Mouse (Mus musculus): ENCODE data around the gene Usp6nl. TPM values are rescaled to one million over a fixed set of nuclear protein-coding genes. Genes with fewer than 3 reads are reported as not detected.

Usp6nl gene
- total and polyA plus RNA-seq, 2 experiments from 2014 or later = 5.7 to 16.7 TPM

DNA sequence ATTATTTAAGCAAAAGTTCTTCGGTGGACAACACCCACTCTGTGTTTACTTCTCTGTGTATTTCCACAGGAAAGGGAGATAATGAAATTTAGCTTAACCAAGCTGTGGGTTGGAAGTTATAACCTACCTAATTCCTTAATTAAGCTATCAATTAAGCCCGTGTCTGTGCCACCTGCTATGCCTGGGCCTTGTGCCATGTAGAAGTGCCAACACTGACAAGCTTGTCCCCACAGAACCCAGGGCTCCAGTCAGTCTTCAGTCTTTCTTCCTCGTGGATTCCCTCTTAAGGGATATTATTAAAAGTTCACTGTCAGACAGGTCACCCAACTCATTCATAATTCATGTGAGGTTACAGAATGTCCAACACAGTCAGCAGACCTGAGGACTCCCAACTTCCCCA, 128.1 kb downstream of the Usp6nl start:
- H3K27me3 ChIP-seq (ENCODE audit: insufficient read depth, low read length) = no peaks in the 10 kb centered on the region
- ATAC-seq (ENCODE audit: low FRiP score) = peak; percentile 48; the same call in 1 of the 2 replicates
- H3K36me3 ChIP-seq (ENCODE audit: insufficient read depth, low read length) = no peaks in the 10 kb centered on the region

GRCm38 (mm10) chr2:6454941-6455516, 132.6 kb downstream of the Usp6nl start:
- no peak overlapping the region for H3K4me3 ChIP-seq (ENCODE audit: low read depth, low read length)
- H3K9me3 ChIP-seq (ENCODE audit: low read length) = no peaks in the 10 kb centered on the region
- no peaks in the 10 kb centered on the region for H3K36me3 ChIP-seq (ENCODE audit: insufficient read depth, low read length)
- no peak overlapping the region for H3K9ac ChIP-seq (replicated peaks; ENCODE audit: low read length, poor library complexity, severe bottlenecking)
- ATAC-seq (ENCODE audit: low FRiP score) = no peak
- H3K4me1 ChIP-seq (ENCODE audit: insufficient read depth, low read length) = no peaks in the 10 kb centered on the region
- H3K27ac ChIP-seq (ENCODE audit: low read depth, low read length) = no peak overlapping the region
- DNase-seq (ENCODE audit: low spot score) = peak; percentile 19
- no peak for TF ChIP-seq CTCF (IDR thresholded peaks at IDR 0.05)
- H3K4me2 ChIP-seq (ENCODE audit: low read depth, low read length, poor library complexity, severe bottlenecking) = no peak overlapping the region
- no peaks in the 10 kb centered on the region for H3K27me3 ChIP-seq (ENCODE audit: insufficient read depth, low read length)
- WGBS = 68% methylated on average over 7 of the region's 7 CpGs

More for the DNA sequence above, 128.1 kb downstream of the Usp6nl start:
- Histone ChIP-seq H3K4me1 (ENCODE audit: insufficient read depth, low read length) (no peaks in the 10 kb centered on the region), H3K9ac (replicated peaks; ENCODE audit: low read length, poor library complexity, severe bottlenecking) (no peak overlapping the region), H3K4me2 (ENCODE audit: low read depth, low read length, poor library complexity, severe bottlenecking) (no peak overlapping the region), H3K27ac (ENCODE audit: low read depth, low read length) (no peak overlapping the region), H3K4me3 (ENCODE audit: low read depth, low read length) (no peak overlapping the region), H3K9me3 (ENCODE audit: low read length) (no peaks in the 10 kb centered on the region)
- TF ChIP-seq CTCF (IDR thresholded peaks at IDR 0.05) = no peak
- DNase-seq (ENCODE audit: low spot score) = peak; percentile 74
- WGBS = 59% methylated on average over 3 of the region's 3 CpGs

DNA sequence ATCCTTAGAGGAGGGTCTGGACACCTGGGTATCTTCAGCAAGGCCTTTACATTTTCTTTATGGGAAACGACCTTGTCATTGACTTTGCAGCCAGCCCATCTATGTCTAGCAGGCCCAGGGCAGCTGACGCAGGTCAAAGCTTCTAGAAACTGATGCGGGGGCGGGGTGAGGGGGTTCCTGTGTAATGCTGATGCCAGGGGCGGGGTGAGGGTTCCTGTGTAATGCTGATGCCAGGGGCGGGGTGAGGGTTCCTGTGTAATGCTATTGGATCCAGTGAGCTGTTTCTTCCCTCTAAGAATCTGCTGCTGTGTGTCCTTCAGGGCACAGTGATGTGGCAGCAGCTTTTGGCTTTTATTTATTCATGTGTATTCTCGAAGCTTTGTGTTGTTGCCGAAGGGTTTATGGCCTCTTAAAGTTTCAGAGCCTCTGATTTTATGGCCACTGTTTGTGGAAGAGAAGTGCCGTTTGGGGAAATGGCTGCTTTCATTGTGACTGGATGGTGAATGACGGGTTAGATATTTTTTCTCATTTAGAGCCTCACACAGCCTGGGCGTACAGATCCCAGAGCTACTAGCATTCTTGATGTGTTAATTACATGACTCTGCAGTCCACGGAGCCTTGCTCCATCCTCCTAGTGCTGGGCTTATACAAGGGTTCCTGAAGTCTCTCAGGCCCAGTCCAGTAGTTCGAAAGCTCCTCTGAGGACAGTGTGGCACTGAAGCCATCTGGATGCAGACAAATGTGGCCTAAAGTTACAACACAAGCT, 137.0 kb downstream of the Usp6nl start:
- Histone ChIP-seq H3K36me3 (ENCODE audit: insufficient read depth, low read length) (no peaks in the 10 kb centered on the region), H3K4me1 (ENCODE audit: insufficient read depth, low read length) (no peaks in the 10 kb centered on the region), H3K27ac (ENCODE audit: low read depth, low read length) (no peak overlapping the region), H3K4me3 (ENCODE audit: low read depth, low read length) (no peak overlapping the region), H3K4me2 (ENCODE audit: low read depth, low read length, poor library complexity, severe bottlenecking) (no peak overlapping the region), H3K9ac (replicated peaks; ENCODE audit: low read length, poor library complexity, severe bottlenecking) (no peak overlapping the region), H3K9me3 (ENCODE audit: low read length) (no peaks in the 10 kb centered on the region), H3K27me3 (ENCODE audit: insufficient read depth, low read length) (no peaks in the 10 kb centered on the region)
- DNase-seq (ENCODE audit: low spot score) = no peak
- no peak for ATAC-seq (ENCODE audit: low FRiP score)
- 62% methylated on average over 13 of the region's 13 CpGs for WGBS
- no peak for TF ChIP-seq CTCF (IDR thresholded peaks at IDR 0.05)

GRCm38 (mm10) chr2:6462306-6462705, 139.8 kb downstream of the Usp6nl start:
- DNase-seq (ENCODE audit: low spot score) = no peak
- no peaks in the 10 kb centered on the region for H3K4me1 ChIP-seq (ENCODE audit: insufficient read depth, low read length)
- no peak overlapping the region for H3K4me3 ChIP-seq (ENCODE audit: low read depth, low read length)
- H3K36me3 ChIP-seq (ENCODE audit: insufficient read depth, low read length) = no peaks in the 10 kb centered on the region
- H3K9me3 ChIP-seq (ENCODE audit: low read length) = no peaks in the 10 kb centered on the region
- no peak overlapping the region for H3K27ac ChIP-seq (ENCODE audit: low read depth, low read length)
- WGBS = 87% methylated on average over 3 of the region's 3 CpGs
- H3K27me3 ChIP-seq (ENCODE audit: insufficient read depth, low read length) = no peaks in the 10 kb centered on the region
- ATAC-seq (ENCODE audit: low FRiP score) = no peak
- no peak overlapping the region for H3K9ac ChIP-seq (replicated peaks; ENCODE audit: low read length, poor library complexity, severe bottlenecking)
- no peak overlapping the region for H3K4me2 ChIP-seq (ENCODE audit: low read depth, low read length, poor library complexity, severe bottlenecking)
- TF ChIP-seq CTCF (IDR thresholded peaks at IDR 0.05) = no peak

DNA sequence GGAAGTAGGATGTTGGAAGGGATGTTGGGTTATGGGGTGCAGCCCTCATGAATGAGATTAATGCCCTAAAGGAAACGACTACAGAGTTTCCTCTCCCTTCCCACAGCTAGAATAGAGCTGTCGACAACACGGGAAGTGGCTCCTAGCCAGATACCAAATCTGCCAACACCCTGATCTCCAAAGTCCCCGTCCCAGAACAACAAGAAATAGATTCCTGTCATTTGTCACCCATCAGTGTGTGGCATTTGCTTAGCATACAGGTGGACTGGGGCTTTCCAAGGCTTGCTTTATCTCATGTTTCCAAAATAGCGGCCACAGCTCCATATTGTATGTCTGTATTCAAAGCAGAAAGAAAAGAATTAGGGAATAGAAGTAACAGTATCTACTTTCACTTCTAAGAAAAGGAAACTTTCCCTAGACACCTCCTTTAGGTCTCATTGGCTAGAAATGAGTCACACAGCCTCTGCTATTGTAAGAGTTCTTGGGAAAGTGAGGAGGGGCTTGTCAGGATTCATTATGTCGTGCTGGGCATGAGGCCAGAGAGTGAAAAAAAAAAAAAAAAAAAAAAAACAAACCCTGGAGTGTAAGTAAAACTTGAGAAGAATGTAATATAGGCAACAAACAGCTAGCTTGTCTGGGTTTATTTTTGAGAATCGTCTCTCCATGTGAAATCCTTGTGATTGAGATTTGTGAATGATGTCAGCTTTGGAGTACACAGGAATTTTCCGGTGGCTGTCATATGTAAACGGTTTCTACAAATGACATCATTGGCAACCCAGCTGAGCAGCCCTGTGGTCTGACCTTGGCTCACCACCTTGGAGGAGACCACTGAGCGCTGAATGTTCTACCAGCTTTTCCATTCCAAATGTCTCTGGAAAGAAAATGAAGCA, 141.6 kb downstream of the Usp6nl start:
- TF ChIP-seq CTCF (IDR thresholded peaks at IDR 0.05) = no peak
- Histone ChIP-seq H3K9me3 (ENCODE audit: low read length) (no peaks in the 10 kb centered on the region), H3K27ac (ENCODE audit: low read depth, low read length) (peak overlapping the region; percentile 63), H3K4me3 (ENCODE audit: low read depth, low read length) (no peak overlapping the region), H3K27me3 (ENCODE audit: insufficient read depth, low read length) (no peaks in the 10 kb centered on the region), H3K36me3 (ENCODE audit: insufficient read depth, low read length) (no peaks in the 10 kb centered on the region), H3K4me2 (ENCODE audit: low read depth, low read length, poor library complexity, severe bottlenecking) (no peak overlapping the region), H3K9ac (replicated peaks; ENCODE audit: low read length, poor library complexity, severe bottlenecking) (no peak overlapping the region), H3K4me1 (ENCODE audit: insufficient read depth, low read length) (no peaks in the 10 kb centered on the region)
- ATAC-seq (ENCODE audit: low FRiP score) = peak; percentile 67
- peak; percentile 74 for DNase-seq (ENCODE audit: low spot score)
- 24% methylated on average over 10 of the region's 10 CpGs for WGBS
